ENCODE assay signal across 7 mouse cellular contexts in the genomic region with DNA sequence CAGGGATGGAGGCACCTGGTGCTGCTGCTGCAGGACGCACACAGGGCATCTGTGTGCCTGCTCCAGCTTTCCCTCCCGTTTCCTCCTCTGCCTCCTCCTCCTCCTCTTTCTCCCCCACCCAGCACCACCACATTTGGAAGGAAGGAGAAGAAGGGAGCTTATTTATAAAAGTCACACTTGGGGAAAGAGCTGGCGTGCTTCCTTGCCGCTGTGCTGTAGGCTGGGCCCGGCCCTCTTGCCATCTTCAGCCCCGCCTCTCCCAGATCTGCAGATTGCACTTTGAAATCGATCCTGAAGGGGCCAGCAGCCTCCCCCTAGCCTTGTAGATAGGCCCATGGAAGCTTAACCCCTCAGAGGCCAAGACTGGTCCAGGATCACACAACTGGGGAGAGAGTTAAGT. TPM values are rescaled to one million over a fixed set of nuclear protein-coding genes. Genes with fewer than 3 reads are reported as not detected.
DNase-seq lines count a peak whose midpoint lies in the region; ATAC-seq lines count a peak whose summit lies in the region.

No protein-coding gene starts in this region.

- no peaks in the 10 kb centered on the region for H3K27me3 ChIP-seq in kidney, embryonic 15.5 days
- H3K27me3 ChIP-seq in hindbrain, embryonic 13.5 days = 0 out of 2 replicates have a peak, but pooled peaks cover 2% of the 10 kb centered on the region

- WGBS in kidney, embryonic 15.5 days = 8% methylated on average over 7 of the region's 7 CpGs
- 17% methylated on average over 7 of the region's 7 CpGs for WGBS in hindbrain, embryonic 13.5 days

- H3K27ac ChIP-seq in kidney, embryonic 15.5 days = peak overlapping the region; percentile 45; the same call in 1 of the 2 replicates
- H3K27ac ChIP-seq in hindbrain, embryonic 13.5 days = no peak overlapping the region

- H3K4me1 ChIP-seq in kidney, embryonic 15.5 days = peaks cover 57% of the 10 kb centered on the region
- peaks cover 44% of the 10 kb centered on the region for H3K4me1 ChIP-seq in hindbrain, embryonic 13.5 days (replicated peaks)

- 0 out of 2 replicates have a peak overlapping the region, but pooled peaks have one; percentile 7 for H3K9ac ChIP-seq in kidney, embryonic 15.5 days
- 0 out of 2 replicates have a peak overlapping the region, but pooled peaks have one; percentile 46 for H3K9ac ChIP-seq in hindbrain, embryonic 13.5 days

- no peak for DNase-seq in kidney, postnatal 14 days
- peak; percentile 81 for DNase-seq in brain, adult 2 months (ENCODE audit: low read depth, low spot score)
- DNase-seq in naive thymus-derived CD4-positive, alpha-beta T cell, adult 2 months (ENCODE audit: low read depth) = peak; percentile 44
- no peak for DNase-seq in MN1 (ENCODE audit: low spot score)
- no peak for DNase-seq in spleen, adult 18-20 months

- no peaks in the 10 kb centered on the region for H3K9me3 ChIP-seq in kidney, embryonic 15.5 days (replicated peaks)
- H3K9me3 ChIP-seq in hindbrain, embryonic 13.5 days = no peaks in the 10 kb centered on the region

- H3K4me2 ChIP-seq in kidney, embryonic 15.5 days = peak overlapping the region; percentile 93
- H3K4me2 ChIP-seq in hindbrain, embryonic 13.5 days = peak overlapping the region; percentile 94

- H3K4me3 ChIP-seq in kidney, embryonic 15.5 days (replicated peaks) = peak overlapping the region; percentile 73
- no peak overlapping the region for H3K4me3 ChIP-seq in hindbrain, embryonic 13.5 days

- no peak for ATAC-seq in kidney, embryonic 15.5 days (replicated peaks; ENCODE audit: low FRiP score)
- ATAC-seq in hindbrain, embryonic 13.5 days (ENCODE audit: low FRiP score) = no peak

- H3K36me3 ChIP-seq in kidney, embryonic 15.5 days = no peaks in the 10 kb centered on the region
- no peaks in the 10 kb centered on the region for H3K36me3 ChIP-seq in hindbrain, embryonic 13.5 days

RNA-seq across cellular contexts. Expression of a gene that starts 2.6 kb away (rescaled TPM):
- polyA plus RNA-seq in kidney, embryonic 15.5 days (2015; fragmentation: Nextera tagmentation; extraction: Ambion mirVana) = 12.1 and 13.8 TPM in 2 replicates
- 78.4 and 78.9 TPM in 2 replicates for polyA plus RNA-seq in hindbrain, embryonic 13.5 days (2015; fragmentation: Nextera tagmentation; extraction: Ambion mirVana)

RNA-seq across cellular contexts. Expression of a gene that starts 16.9 kb away (rescaled TPM):
- polyA plus RNA-seq in kidney, embryonic 15.5 days (2015; fragmentation: Nextera tagmentation; extraction: Ambion mirVana) = 69.1 and 71.6 TPM in 2 replicates
- polyA plus RNA-seq in hindbrain, embryonic 13.5 days (2015; fragmentation: Nextera tagmentation; extraction: Ambion mirVana) = 64.6 and 65.0 TPM in 2 replicates

RNA-seq across cellular contexts. Expression of a gene that starts 38.1 kb away (rescaled TPM):
- polyA plus RNA-seq in kidney, embryonic 15.5 days (2015; fragmentation: Nextera tagmentation; extraction: Ambion mirVana) = 30.9 and 36.7 TPM in 2 replicates
- polyA plus RNA-seq in hindbrain, embryonic 13.5 days (2015; fragmentation: Nextera tagmentation; extraction: Ambion mirVana) = 37.4 and 38.8 TPM in 2 replicates

RNA-seq across cellular contexts. Expression of a gene that starts 38.9 kb away (rescaled TPM):
- 121 and 137 TPM in 2 replicates for polyA plus RNA-seq in kidney, embryonic 15.5 days (2015; fragmentation: Nextera tagmentation; extraction: Ambion mirVana)
- polyA plus RNA-seq in hindbrain, embryonic 13.5 days (2015; fragmentation: Nextera tagmentation; extraction: Ambion mirVana) = 79.1 and 93.5 TPM in 2 replicates

RNA-seq across cellular contexts. Expression of a gene that starts 39.9 kb away (rescaled TPM):
- 52.9 and 56.3 TPM in 2 replicates for polyA plus RNA-seq in kidney, embryonic 15.5 days (2015; fragmentation: Nextera tagmentation; extraction: Ambion mirVana)
- polyA plus RNA-seq in hindbrain, embryonic 13.5 days (2015; fragmentation: Nextera tagmentation; extraction: Ambion mirVana) = 2.3 and 2.8 TPM in 2 replicates

Comparison
In these comparisons a context has a peak if more than half of its experiments do, and no peak if none do; other contexts are left out.
1. DNase-seq: peak in brain, adult 2 months (single experiment) and naive thymus-derived CD4-positive, alpha-beta T cell, adult 2 months (single experiment); none in kidney, postnatal 14 days (single experiment), MN1 (single experiment) and spleen, adult 18-20 months (0 of 2).